Mouse (Mus musculus) lung, embryonic 14.5 days (tissue): ENCODE measurements at regions not wholly inside any gene's neighbourhood (a gene's known extent, or its start where the extent isn't known, plus 50 kb on each side); places are given as distances from the start of the nearest gene placed in this dataset. TPM values are rescaled to one million over a fixed set of nuclear protein-coding genes. Genes with fewer than 3 reads are reported as not detected.

Experiments
- ATAC-seq: fragments of 200-750 bp; cut with Nextera tagmentation; 2 replicates; pipeline ENCODE4 v1.8.0; 2017; ENCODE audit warnings: mild to moderate bottlenecking, moderate TSS enrichment, moderate library complexity; ENCODE audit not compliant: insufficient read depth
- DNase-seq: peaks from one replicate; pipeline ENCODE4 v3.0.0-alpha.2; 2015
- H3K27ac ChIP-seq: fragments of 300-500 bp; sonication (generic); 2 replicates; pipeline ENCODE4 v1.5.1; 2014; ENCODE audit warnings: low read depth, mild to moderate bottlenecking, moderate library complexity
- H3K27me3 ChIP-seq: fragments of 300-500 bp; sonication (generic); 2 replicates; pipeline ENCODE4 v1.6.1; 2014; ENCODE audit warnings: low read length, control low read depth; ENCODE audit not compliant: insufficient read depth
- H3K36me3 ChIP-seq: fragments of 300-500 bp; sonication (generic); 2 replicates; pipeline ENCODE4 v1.6.1; 2014; ENCODE audit warnings: control low read depth; ENCODE audit not compliant: insufficient read depth
- H3K4me1 ChIP-seq: fragments of 300-500 bp; sonication (generic); 2 replicates; pipeline ENCODE4 v1.6.1; 2014; ENCODE audit warnings: antibody characterized with exemption, control low read depth; ENCODE audit not compliant: insufficient read depth
- H3K4me2 ChIP-seq: fragments of 300-500 bp; sonication (generic); 2 replicates; pipeline ENCODE4 v1.6.1; 2014; ENCODE audit warnings: mild to moderate bottlenecking
- H3K4me3 ChIP-seq: fragments of 300-500 bp; sonication (generic); 2 replicates; pipeline ENCODE4 v1.5.1; 2014; ENCODE audit warnings: low read depth, low read length
- H3K9ac ChIP-seq: fragments of 300-500 bp; sonication (generic); 2 replicates; pipeline ENCODE4 v1.6.1; 2014
- H3K9me3 ChIP-seq: fragments of 300-500 bp; sonication (generic); 2 replicates; pipeline ENCODE4 v1.6.1; 2016; ENCODE audit warnings: low read depth, low read length, control low read depth
- CTCF ChIP-seq: IDR thresholded peaks from 2 replicates; pipeline ENCODE4 v1.5.1; 2016; ENCODE audit warnings: antibody characterized with exemption, low read depth
- WGBS: fragments of 180-500 bp; shearing (Covaris S2); extraction: QIAGEN DNeasy Blood & Tissue Kit; methylation state at CpG from one replicate; pipeline ENCODE4 v1.1.7; 2014; 5-methylcytosine and 5-hydroxymethylcytosine counted together
- microRNA-seq: library from miRNA; unstranded; fragments of <30 nt; microRNA quantifications from one replicate; pipeline ENCODE4, GENCODE M21; 2016; ENCODE audit warnings: borderline number of aligned reads

DNA sequence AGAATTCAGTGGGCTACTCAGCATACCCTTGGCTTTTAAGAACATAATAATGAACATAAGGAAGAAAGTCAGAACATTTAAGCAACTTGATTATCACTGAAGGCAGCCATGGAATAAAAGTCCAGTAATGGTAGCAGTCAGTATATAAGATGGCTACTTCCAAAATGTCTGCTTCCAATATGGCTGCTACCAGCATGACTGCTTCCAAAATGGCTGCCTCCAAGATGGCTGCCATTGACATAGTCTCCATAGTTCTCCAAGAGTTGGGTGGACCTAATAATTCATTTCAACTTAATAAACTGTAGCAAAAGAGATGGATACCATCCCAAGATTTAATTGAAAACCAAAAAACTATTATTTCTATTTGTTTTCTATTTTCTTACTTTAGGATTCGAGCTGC, 62.7 kb upstream of the Lhx5 start:
- 88% methylated on average over 1 of the region's 1 CpGs for WGBS
- Histone ChIP-seq H3K9ac (no peak overlapping the region), H3K27me3 (no peaks in the 10 kb centered on the region), H3K27ac (no peak overlapping the region), H3K4me2 (no peak overlapping the region), H3K4me1 (no peaks in the 10 kb centered on the region), H3K4me3 (no peak overlapping the region), H3K9me3 (no peaks in the 10 kb centered on the region), H3K36me3 (no peaks in the 10 kb centered on the region)
- ATAC-seq (no peak), DNase-seq (no peak)
- TF ChIP-seq CTCF: no peak

DNA sequence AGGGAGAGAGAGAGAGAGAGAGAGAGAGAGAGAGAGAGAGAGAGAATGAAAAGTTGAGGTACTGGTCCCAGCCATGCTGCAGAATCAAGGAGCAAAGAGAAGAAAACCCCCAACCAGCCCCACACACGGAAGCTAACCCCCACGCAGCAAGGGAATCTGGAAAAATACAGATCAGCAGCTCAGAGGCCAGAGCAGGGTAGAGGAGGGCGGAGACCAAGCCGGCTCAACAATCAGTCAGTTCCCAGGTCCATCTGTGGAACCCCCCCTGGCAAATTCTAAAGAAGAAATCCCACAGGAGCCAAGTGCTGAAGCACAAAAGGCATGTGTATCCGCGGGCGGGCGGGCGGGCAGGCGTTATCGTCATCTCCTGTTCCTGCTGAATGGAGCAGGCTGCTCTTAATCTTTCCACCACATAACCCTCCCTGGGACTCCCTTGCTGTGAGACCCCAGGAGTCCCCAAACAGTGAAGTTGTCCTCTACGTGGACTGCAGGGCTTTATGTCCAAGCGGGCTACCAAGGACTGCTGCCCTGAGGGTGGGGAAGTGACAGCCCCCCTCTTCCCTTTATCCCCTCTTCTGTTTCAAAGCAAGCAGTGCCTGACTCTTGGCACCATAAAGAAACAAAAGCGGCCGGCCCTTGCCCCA, 60.2 kb upstream of the Lhx5 start:
- Histone ChIP-seq H3K9ac (no peak overlapping the region), H3K4me3 (no peak overlapping the region), H3K4me2 (no peak overlapping the region), H3K4me1 (no peaks in the 10 kb centered on the region), H3K36me3 (no peaks in the 10 kb centered on the region), H3K27ac (no peak overlapping the region), H3K27me3 (no peaks in the 10 kb centered on the region), H3K9me3 (no peaks in the 10 kb centered on the region)
- ATAC-seq (no peak), DNase-seq (peak; percentile 11)
- 10% methylated on average over 15 of the region's 15 CpGs for WGBS
- TF ChIP-seq CTCF: no peak

DNA sequence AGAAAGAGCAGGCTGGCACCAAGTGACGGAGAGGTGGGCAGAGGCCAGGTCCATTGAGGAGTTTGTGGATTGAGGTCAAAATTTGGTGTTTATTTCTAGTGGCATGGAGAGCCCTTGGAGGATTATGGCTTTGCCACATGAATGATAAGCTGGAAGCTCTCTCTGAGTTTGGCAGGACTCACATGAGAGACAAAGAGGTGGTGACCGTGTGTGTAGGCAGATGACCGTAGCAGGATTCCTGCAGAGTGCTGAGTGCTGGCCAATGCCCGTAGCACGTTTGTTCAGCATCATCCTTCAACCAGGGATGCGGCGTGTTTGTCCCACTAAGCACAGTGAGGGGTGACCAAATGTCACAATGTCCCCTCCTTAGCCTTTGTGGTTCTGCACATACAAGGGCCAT, 58.1 kb upstream of the Lhx5 start:
- Histone ChIP-seq H3K27ac (no peak overlapping the region), H3K4me1 (no peaks in the 10 kb centered on the region), H3K4me3 (no peak overlapping the region), H3K9ac (no peak overlapping the region), H3K27me3 (no peaks in the 10 kb centered on the region), H3K9me3 (no peaks in the 10 kb centered on the region), H3K36me3 (no peaks in the 10 kb centered on the region), H3K4me2 (no peak overlapping the region)
- no peak for TF ChIP-seq CTCF
- WGBS: 82% methylated on average over 7 of the region's 7 CpGs
- ATAC-seq: no peak
- no peak for DNase-seq

Small RNA genes in the stretch of these regions (microRNA-seq; reads per million reads assigned to microRNA genes)
- not detected for gene Gm26474
